Mouse (Mus musculus) embryonic fibroblast, embryonic 13.5 days (primary cell): ENCODE data around the gene Fam131c.

ENCODE experiments used
- CTCF ChIP-seq: IDR thresholded peaks from 2 replicates; pipeline ENCODE4 v1.5.1; 2011; ENCODE audit warnings: mild to moderate bottlenecking, control low read depth, low read length, moderate library complexity, borderline replicate concordance; ENCODE audit not compliant: insufficient read depth
- POLR2A ChIP-seq: IDR thresholded peaks from 2 replicates; pipeline ENCODE4 v1.6.1; 2011; ENCODE audit warnings: low read depth, mild to moderate bottlenecking, control low read depth, low read length, moderate library complexity

- TF ChIP-seq CTCF, result no peak
- TF ChIP-seq POLR2A, result no peak
Measured at GRCm38 (mm10) chr4:141322526-141322925, 45.5 kb upstream of the Fam131c start.
